Mouse (Mus musculus): ENCODE results near the gene Ift22.

DNA sequence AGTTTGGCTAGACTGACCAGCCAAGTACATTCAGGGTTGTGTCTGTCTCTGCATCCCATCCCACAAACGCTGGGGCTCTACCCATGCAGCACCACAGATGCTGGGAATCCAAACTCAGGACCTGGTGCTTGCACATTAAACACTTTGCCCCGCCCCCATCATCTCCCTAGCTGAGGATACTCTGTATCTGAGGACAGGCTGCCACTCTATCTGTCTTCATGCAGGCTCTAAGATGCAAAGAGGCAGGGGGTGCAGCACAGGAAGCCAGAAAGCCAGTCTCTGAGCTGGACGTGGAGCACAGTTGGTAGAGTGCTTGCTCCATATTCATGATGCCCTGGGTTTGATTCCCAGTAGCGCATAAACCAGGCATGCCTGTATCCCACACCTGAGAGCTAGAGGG is 45.1 kb upstream of the Ift22 start:
- TF ChIP-seq CTCF (IDR thresholded peaks at IDR 0.05; ENCODE audit: low read depth), result no peak
- no peak for TF ChIP-seq EP300 (IDR thresholded peaks at IDR 0.05; ENCODE audit: low read depth)

Measured in liver, embryonic 14.5 days (tissue).